Mouse (Mus musculus) left cerebral cortex, adult 2 months (tissue): ENCODE measurements around the gene Brms1. TPM values are rescaled to one million over a fixed set of nuclear protein-coding genes. Genes with fewer than 3 reads are reported as not detected.

Source experiments
- DNase-seq, 2 experiments: peaks; one replicate each; pipeline ENCODE4 v3.0.0; 2021 to 2022; ENCODE audit warnings: low spot score in 2 of 2, mixed read lengths in 1 of 2; ENCODE audit errors: extremely low spot score in 1 of 2
- H3K27ac ChIP-seq: fragments of 200-600 bp; 2 replicates; pipeline ENCODE4 v1.8.1; 2022
- H3K4me3 ChIP-seq: fragments of 200-600 bp; 2 replicates; pipeline ENCODE4 v1.8.1; 2022
- CTCF ChIP-seq: fragments of 200-600 bp; IDR thresholded peaks from 2 replicates; pipeline ENCODE4 v1.8.1; 2022; ENCODE audit warnings: antibody characterized with exemption, mild to moderate bottlenecking, moderate library complexity
- intact Hi-C: fragments of 180-260 bp; cut with DNase I; formaldehyde crosslinking; loops from one replicate; pipeline ENCODE4 v1.15.1; 2025
- total RNA-seq, 2 experiments: library from RNA; stranded (reverse); gene quantifications; 2 replicates each; pipeline ENCODE4 v1.2.3; 2021

Brms1 gene
- total RNA-seq, 2 experiments from 2014 or later, result 26.9 to 28.8 TPM

GRCm38 (mm10) chr19:5069486-5069885 is 28.3 kb downstream of the Brms1 start:
- Histone ChIP-seq H3K4me3 (no peak overlapping the region), H3K27ac (no peak overlapping the region)
- TF ChIP-seq CTCF, result no peak
- intact Hi-C loops, result no loop called here
- no peak for DNase-seq

GRCm38 (mm10) chr19:5069978-5070377 is 28.8 kb downstream of the Brms1 start:
- TF ChIP-seq CTCF, result no peak
- intact Hi-C loops, result no loop called here
- Histone ChIP-seq H3K27ac (no peak overlapping the region), H3K4me3 (no peak overlapping the region)
- no peak for DNase-seq

- H3K4me3 ChIP-seq, result no peak overlapping the region
- TF ChIP-seq CTCF, result no peak
- peak overlapping the region; percentile 51; the same call in 1 of the 2 replicates for H3K27ac ChIP-seq
- intact Hi-C loops, result no loop called here
- DNase-seq, result no peak
Measured at GRCm38 (mm10) chr19:5071077-5071476, 29.9 kb downstream of the Brms1 start.

GRCm38 (mm10) chr19:5071545-5072369 is 30.6 kb downstream of the Brms1 start:
- peak overlapping the region; percentile 51 for H3K27ac ChIP-seq
- intact Hi-C loops, result loop anchor here (2.0 kb wide), 1 partner anchor 15 kb away; no protein-coding TSS in a partner anchor
- TF ChIP-seq CTCF, result no peak

GRCm38 (mm10) chr19:5072389-5073019 is 31.4 kb downstream of the Brms1 start:
- DNase-seq, result no peak

More at GRCm38 (mm10) chr19:5071545-5072369, 30.6 kb downstream of the Brms1 start:
- H3K4me3 ChIP-seq, result peak overlapping the region; percentile 45
- DNase-seq, result no peak

GRCm38 (mm10) chr19:5073028-5073427 is 31.9 kb downstream of the Brms1 start:
- Histone ChIP-seq H3K4me3 (no peak overlapping the region), H3K27ac (peak overlapping the region; percentile 44; the same call in 1 of the 2 replicates)
- DNase-seq, result peak in 1 of 2 experiments; percentile 33
- intact Hi-C loops, result loop anchor here (2.0 kb wide), 1 partner anchor 16 kb away; no protein-coding TSS in a partner anchor
- peak; percentile 60 for TF ChIP-seq CTCF

More at GRCm38 (mm10) chr19:5072389-5073019, 31.4 kb downstream of the Brms1 start:
- intact Hi-C loops, result loop anchor here (2.0 kb wide), 1 partner anchor 16 kb away; no protein-coding TSS in a partner anchor
- H3K4me3 ChIP-seq, result peak overlapping the region; percentile 45
- TF ChIP-seq CTCF, result no peak
- H3K27ac ChIP-seq, result no peak overlapping the region

- no peak overlapping the region for H3K4me3 ChIP-seq
- intact Hi-C loops, result loop anchor here (2.0 kb wide), 1 partner anchor 17 kb away; no protein-coding TSS in a partner anchor
- DNase-seq, result no peak
- H3K27ac ChIP-seq, result peak overlapping the region; percentile 44; the same call in 1 of the 2 replicates
- TF ChIP-seq CTCF, result no peak
Measured at GRCm38 (mm10) chr19:5073518-5073917, 32.4 kb downstream of the Brms1 start.

- no peak overlapping the region for H3K4me3 ChIP-seq
- peak; percentile 49 for TF ChIP-seq CTCF
- no peak for DNase-seq
- no peak overlapping the region for H3K27ac ChIP-seq
- intact Hi-C loops, result no loop called here
Measured at GRCm38 (mm10) chr19:5079279-5079678, 38.1 kb downstream of the Brms1 start.

GRCm38 (mm10) chr19:5082005-5082404 is 40.9 kb downstream of the Brms1 start:
- Histone ChIP-seq H3K27ac (no peak overlapping the region; the same call in 1 of the 2 replicates), H3K4me3 (peak overlapping the region; percentile 6; the same call in 1 of the 2 replicates)
- intact Hi-C loops, result no loop called here
- no peak for DNase-seq
- no peak for TF ChIP-seq CTCF

GRCm38 (mm10) chr19:5082596-5082995 is 41.4 kb downstream of the Brms1 start:
- Histone ChIP-seq H3K4me3 (peak overlapping the region; percentile 36), H3K27ac (no peak overlapping the region; the same call in 1 of the 2 replicates)
- peak in 1 of 2 experiments; percentile 37 for DNase-seq
- intact Hi-C loops, result no loop called here
- no peak for TF ChIP-seq CTCF

- intact Hi-C loops, result loop anchor here (2.0 kb wide), 1 partner anchor 33 kb away; the partner anchor contains the start of gene Rin1
- H3K4me3 ChIP-seq, result peak overlapping the region; percentile 69
- no peak for TF ChIP-seq CTCF
- peak overlapping the region; percentile 100 for H3K27ac ChIP-seq
- peak in 1 of 2 experiments; percentile 27 for DNase-seq
Measured at GRCm38 (mm10) chr19:5083961-5084833, 43.0 kb downstream of the Brms1 start.
